Mouse (Mus musculus): ENCODE results near the gene Hnrnpf.

GRCm38 (mm10) chr6:117881229-117881628, 18.9 kb upstream of the Hnrnpf start:
- no peak for TF ChIP-seq CTCF (IDR thresholded peaks at IDR 0.05; ENCODE audit: borderline replicate concordance, control insufficient read depth, extremely low read depth, insufficient read depth, low read length, poor library complexity)
- no peak for TF ChIP-seq POLR2A (IDR thresholded peaks at IDR 0.05; ENCODE audit: control insufficient read depth, extremely low read depth, insufficient read depth, low read length, poor library complexity)

All from thymus, adult 2 months (tissue).